Mouse (Mus musculus) ES-Bruce4 (cell line): ENCODE results near the gene Leprot.

Source experiments
- CTCF ChIP-seq: IDR thresholded peaks from one replicate; pipeline ENCODE4 v1.8.1; 2011; ENCODE audit warnings: low read depth, low read length
- POLR2A ChIP-seq: IDR thresholded peaks from one replicate; pipeline ENCODE4 v1.8.1; 2011; ENCODE audit warnings: low read length; ENCODE audit not compliant: insufficient read depth

- TF ChIP-seq CTCF: no peak
- no peak for TF ChIP-seq POLR2A
Measured at GRCm38 (mm10) chr4:101654256-101654655, 6.7 kb downstream of the Leprot start.
